Mouse (Mus musculus) thymus, postnatal 36 days (tissue): ENCODE results near the gene Bglap3.
"Not testable (repeated sequence)": the region's sequence is repeated elsewhere in the genome, so short reads cannot be mapped to it uniquely, and the experiment has no call there.

Experiments used
- DNase-seq, 2 experiments: peaks; one replicate each; pipeline ENCODE4 v3.0.0; 2022; ENCODE audit warnings: mixed read lengths in 2 of 2

Bglap3 gene

GRCm38 (mm10) chr3:88376644-88377043 lies 4.1 kb upstream of the Bglap3 start:
- not testable (repeated sequence) for DNase-seq

DNA sequence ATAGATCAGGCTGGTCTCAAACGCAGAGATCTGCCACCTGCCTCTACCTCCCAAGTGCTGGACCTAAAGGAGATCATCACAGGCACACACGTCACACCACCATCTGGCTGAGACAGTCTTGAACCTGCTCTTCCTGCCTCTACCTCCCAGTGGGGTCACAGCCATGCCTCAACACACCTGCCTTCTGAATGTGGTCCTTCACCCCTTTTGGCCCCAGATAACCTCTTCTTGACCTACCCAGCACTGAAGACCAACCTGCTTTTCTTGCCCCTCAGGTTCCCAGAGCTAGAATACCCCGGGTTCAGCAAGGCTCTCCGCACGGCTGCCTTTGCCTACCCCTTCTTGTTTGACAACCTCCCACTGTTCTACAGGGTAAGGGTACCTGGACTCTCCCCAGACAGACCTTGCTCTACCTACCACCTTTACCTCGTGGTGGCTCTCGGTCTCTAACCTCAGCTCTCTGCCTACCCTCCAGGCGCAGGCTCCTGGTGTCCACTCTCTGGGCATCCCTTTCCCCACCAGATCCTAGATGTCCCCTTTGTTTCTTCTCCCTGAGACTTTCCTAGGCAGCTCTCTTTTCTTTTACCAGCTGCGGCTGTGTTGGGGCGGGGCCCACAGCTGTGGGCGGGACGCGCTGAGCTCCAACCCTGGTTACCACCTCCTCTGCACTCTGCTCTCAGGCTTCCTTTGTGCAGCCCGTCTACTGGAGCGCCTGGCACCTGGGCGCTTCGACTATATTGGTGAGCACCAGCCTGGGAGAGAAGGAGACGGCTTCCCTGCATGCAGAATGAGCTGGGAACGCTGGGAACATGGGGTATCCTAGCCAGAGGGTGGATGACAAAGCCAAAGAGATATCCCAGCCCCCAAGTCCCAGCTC lies 3.4 kb upstream of the Bglap3 start:
- peak; percentile 53 to 74 for DNase-seq

- not testable (repeated sequence) for DNase-seq
Observed at GRCm38 (mm10) chr3:88368511-88368910, 4.0 kb downstream of the Bglap3 start.

DNA sequence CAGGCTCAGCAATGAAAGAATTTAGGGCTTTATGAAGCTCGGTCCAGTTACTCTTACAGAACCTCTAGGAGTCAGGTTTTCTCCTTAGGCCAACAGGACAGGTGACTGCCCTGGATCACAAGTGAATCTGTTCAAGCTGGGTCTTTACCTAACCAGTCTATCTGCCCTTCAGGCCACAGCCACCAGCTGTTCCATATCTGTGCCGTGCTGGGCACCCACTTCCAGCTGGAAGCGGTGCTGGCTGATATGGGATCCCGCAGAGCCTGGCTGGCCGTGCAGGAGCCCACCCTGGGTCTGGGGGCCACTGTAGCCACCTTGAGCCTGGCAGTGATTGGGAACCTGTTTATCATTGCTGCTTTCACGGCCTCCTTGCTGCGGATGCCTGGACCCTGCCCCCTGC lies 5.0 kb downstream of the Bglap3 start:
- DNase-seq = not testable (repeated sequence)

DNA sequence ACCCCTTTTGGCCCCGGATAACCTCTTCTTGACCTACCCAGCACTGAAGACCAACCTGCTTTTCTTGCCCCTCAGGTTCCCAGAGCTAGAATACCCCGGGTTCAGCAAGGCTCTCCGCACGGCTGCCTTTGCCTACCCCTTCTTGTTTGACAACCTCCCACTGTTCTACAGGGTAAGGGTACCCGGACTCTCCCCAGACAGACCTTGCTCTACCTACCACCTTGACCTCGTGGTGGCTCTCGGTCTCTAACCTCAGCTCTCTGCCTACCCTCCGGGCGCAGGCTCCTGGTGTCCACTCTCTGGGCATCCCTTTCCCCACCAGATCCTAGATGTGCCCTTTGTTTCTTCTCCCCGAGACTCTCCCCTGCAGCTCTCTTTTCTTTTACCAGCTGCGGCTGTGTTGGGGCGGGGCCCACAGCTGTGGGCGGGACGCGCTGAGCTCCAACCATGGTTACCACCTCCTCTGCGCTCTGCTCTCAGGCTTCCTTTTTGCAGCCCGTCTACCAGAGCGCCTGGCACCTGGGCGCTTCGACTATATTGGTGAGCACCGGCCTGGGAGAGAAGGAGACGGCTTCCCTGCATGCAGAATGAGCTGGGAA lies 5.6 kb downstream of the Bglap3 start:
- peak; percentile 80 to 88 for DNase-seq

GRCm38 (mm10) chr3:88365705-88366361 lies 6.7 kb downstream of the Bglap3 start:
- no peak for DNase-seq

GRCm38 (mm10) chr3:88364337-88364736 lies 8.2 kb downstream of the Bglap3 start, which contains the start of gene Paqr6:
Paqr6 (plus strand) TSS chr3:88364584.
- DNase-seq = peak in 1 of 2 experiments; percentile 41

GRCm38 (mm10) chr3:88363700-88364099 lies 8.8 kb downstream of the Bglap3 start:
- no peak for DNase-seq

- no peak for DNase-seq
Observed at GRCm38 (mm10) chr3:88361612-88362313, 10.8 kb downstream of the Bglap3 start.

DNA sequence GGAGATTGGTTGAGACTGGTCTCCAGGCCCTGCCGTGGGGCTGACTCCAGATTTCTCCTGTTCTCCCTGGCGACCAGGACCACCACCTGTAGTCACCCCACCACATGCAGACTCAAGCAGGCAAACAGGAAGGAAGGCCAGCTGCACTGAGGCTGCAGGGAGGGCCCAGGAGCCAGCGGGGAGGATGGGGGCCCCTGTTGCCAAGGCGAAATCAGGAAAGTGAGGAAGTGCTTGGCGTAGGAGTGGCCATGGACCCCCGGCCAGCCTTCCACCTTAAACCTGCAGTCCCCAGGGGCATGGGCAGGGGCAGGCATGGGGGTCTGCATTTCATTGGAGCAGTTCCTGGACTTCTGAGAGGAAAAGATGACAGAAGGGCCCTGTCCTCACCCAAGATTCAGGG lies 11.4 kb downstream of the Bglap3 start:
- DNase-seq = peak; percentile 21 to 49

- no peak for DNase-seq
Observed at GRCm38 (mm10) chr3:88359989-88360388, 12.6 kb downstream of the Bglap3 start.

GRCm38 (mm10) chr3:88359584-88359983 lies 13.0 kb downstream of the Bglap3 start:
- DNase-seq = no peak

DNA sequence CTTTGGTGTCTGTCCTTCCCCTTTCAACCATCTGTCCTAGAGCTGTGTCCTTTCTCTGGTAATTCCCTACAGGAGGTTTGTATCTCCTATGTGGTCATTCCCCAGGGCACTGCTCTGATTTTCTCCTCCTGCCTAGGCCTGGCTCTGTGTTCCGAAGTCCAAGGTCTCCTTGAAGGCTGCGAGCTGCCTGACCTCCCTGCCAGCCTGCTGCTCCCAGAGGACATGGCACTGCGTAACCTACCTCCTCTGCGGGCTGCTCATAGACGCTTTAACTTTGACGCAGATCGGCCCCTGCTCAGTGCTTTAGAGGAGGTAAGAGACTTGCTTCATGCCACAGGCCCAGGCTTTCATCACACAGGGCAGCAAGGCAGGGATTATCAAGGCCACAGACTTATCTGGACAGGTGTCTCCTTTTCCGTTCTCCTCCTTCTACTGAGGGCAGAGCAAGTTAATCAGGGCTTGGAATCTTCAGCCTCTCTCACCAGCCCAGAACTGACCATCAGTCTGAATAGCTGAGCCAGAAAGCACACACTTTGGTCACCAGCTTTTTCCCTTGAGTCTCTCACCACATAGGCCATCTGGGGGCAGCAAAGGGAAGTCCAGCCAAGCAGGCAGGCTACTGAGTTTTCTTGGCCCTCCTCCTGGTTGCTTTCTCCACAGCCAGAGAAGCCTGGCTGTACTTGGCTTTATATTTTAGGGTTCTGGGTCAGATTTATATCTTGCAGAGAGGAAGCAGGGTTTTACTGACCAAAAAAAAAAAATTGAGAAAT lies 18.0 kb downstream of the Bglap3 start:
- DNase-seq = no peak

DNA sequence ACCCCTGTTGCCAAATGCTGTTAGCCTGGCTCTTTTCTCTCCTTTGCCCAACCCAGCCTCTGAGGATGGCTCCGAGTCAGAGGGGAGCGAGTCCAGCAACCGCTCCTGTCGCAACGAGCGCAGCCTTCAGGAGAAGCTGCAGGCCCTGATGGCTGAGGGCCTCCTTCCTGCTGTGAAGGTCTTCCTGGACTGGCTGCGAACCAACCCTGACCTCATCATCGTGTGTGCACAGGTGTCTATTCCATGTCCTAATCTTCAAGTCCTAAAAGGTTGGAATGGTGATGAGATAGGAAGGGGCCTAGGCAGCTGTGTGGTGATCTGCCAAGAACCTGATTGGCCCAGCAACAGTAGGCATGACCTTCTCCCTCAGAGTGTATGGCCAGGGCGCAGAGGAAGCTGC lies 19.6 kb downstream of the Bglap3 start:
- DNase-seq = no peak

DNA sequence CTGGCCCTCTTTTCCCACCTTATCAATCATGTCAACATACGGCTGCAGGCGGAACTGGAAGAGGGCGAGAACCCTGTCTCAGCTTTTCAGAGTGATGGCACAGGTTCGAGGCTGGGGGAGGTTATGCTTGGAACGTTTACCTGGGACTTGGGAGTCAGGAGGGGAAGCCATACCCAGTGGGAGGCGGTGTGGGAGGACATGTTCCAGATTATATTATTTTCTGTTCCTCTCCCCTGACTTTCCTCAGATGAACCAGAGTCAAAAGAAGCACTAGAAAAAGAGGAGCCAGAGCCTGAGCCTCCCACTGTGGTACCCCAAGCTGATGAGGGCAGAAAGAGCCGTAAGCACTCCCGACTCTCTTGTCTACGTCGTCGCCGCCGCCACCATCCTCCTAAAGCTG lies 21.8 kb downstream of the Bglap3 start:
- no peak for DNase-seq

DNA sequence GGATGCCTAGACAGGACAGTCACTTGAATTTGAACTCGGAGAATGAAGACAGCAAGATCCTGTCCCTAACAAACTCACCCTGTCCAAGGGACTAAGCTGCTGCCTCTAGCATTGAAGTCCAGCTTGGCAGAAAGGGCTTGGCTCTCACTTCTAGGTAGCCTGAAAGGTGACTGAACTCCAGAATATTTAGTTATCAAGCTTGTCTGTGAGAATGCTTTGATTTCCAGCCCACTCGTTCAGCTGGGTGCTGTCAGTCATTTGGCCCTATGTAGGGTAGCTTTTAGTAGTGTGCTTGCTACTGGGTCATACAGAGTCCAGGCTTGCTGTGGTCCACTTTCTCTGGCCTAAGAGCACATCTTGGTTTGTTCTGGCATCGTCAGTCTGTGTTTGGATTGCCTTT lies 33.5 kb downstream of the Bglap3 start:
- no peak for DNase-seq

GRCm38 (mm10) chr3:88338316-88338715 lies 34.2 kb downstream of the Bglap3 start:
- no peak for DNase-seq

- peak in 1 of 2 experiments; percentile 25 for DNase-seq
Observed at GRCm38 (mm10) chr3:88337367-88338020, 35.0 kb downstream of the Bglap3 start.

DNA sequence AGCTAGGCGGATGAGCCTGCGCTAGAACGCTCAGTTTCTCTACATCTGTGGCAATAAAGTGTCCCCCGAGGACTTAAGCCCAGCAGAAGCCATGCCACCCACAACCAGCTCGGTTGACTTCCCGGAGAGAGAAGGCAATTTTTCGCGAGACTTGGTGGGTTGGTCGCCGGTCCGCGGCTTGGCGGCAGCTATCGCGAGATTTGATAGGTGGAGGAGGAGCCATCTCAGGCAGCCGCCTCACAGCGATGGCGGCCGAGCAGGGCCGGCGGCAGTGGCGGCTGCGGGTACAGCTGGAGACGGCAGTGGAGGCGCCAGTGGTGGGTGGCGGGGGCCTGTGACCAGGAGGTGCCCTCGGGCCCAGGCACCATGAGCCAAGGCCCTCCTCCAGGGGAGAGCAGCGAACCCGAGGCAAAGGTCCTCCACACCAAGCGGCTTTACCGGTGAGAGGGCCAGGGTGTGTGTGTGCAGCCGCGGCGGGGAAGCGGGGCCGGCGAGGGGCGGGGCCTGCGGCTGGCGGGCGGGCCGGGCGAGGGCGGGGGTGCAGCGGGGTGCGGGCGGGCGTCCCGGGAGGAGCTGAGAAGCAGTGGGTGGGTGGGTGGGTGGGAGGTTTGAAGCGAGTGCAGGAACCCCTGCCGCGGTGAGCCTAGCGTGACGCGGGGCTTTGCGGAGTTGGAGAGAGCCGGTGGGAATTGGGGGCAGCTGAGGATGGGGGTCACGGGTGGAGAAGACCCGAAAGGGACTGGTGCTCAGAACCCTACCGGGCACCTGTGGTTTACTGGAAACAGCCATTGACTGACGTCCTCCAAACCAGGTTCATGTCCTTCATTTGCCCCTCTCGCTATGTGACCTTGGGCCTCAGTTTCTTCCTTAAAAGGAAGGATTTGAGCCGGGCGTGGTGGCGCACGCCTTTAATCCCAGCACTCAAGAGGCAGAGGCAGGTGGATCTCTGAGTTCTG lies 36.2 kb downstream of the Bglap3 start, which contains the start of the genes Tmem79 and Smg5:
Gene Tmem79 (minus strand): TSS at position 91 of the 956 bp plus-strand sequence.
Gene Smg5 (plus strand): TSS at position 203 of the 956 bp plus-strand sequence.
- peak; percentile 97 to 98 for DNase-seq

GRCm38 (mm10) chr3:88335436-88336053 lies 37.0 kb downstream of the Bglap3 start:
- peak in 1 of 2 experiments; percentile 15 for DNase-seq
